Comparison of ENCODE assay signal across 9 mouse cellular contexts in the genomic region with DNA sequence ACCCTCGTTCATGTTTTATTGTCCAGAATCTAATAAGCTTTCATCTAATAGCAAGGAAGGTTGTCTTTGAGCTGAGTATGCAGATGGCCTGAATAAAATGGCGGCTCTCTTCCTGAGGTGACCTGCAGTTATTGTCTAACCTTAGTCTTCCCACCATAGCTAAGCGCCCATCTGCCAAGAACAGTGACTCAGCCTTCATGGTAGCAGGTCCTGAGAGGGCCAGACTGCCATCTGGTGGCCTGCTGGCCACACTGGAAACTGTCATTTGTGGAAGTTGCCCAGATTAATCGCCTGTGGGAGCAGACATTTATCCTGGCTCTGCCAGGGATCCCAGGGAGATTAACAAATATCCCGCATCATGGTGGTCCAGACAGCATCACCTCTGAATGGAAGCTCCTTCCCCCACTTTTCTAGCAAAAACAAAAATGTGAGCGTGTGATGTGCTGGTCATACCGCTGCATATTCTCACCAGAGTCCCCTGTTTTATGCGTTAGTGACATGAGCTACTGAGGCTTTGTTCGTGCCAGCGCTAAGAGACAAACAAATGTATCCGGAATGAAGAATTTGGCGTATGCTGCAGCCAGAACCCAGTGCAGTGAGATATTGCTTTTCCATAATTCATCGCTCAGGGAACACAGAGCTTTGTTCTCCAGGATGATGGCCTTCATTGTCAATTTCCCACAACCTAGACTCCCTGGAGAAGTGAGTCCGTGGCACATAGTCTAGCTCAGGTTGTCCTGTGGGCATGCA. TPM values are rescaled to one million over a fixed set of nuclear protein-coding genes. Genes with fewer than 3 reads are reported as not detected.
DNase-seq lines count a peak whose midpoint lies in the region; ATAC-seq and TF ChIP-seq lines count a peak whose summit lies in the region.
"Had no signal": no experiment of that assay in that cellular context is flagged by ENCODE, and none has a peak within 500 bp of the region (broad histone marks: within the 10 kb centered on the region; RNA-seq: fewer than 3 reads in every experiment).

No protein-coding gene starts in this region.

- H3K4me1 ChIP-seq in heart, embryonic 11.5 days (ENCODE audit: control insufficient read depth, insufficient read depth, low read length): no peaks in the 10 kb centered on the region
- peaks cover 14% of the 10 kb centered on the region for H3K4me1 ChIP-seq in forebrain, embryonic 12.5 days
- H3K4me1 ChIP-seq: limb, embryonic 15.5 days had no signal

- 57% methylated on average over 14 of the region's 14 CpGs for WGBS in heart, embryonic 11.5 days (ENCODE audit: insufficient replicate concordance)
- 56% methylated on average over 14 of the region's 14 CpGs for WGBS in forebrain, embryonic 12.5 days

- H3K9ac ChIP-seq in heart, embryonic 11.5 days (ENCODE audit: low read depth, low read length): no peak overlapping the region
- no peak overlapping the region for H3K9ac ChIP-seq in forebrain, embryonic 12.5 days
- H3K9ac ChIP-seq: limb, embryonic 15.5 days had no signal

- no peak overlapping the region for H3K4me2 ChIP-seq in heart, embryonic 11.5 days
- no peak overlapping the region for H3K4me2 ChIP-seq in forebrain, embryonic 12.5 days
- H3K4me2 ChIP-seq: limb, embryonic 15.5 days had no signal

- H3K27me3 ChIP-seq in heart, embryonic 11.5 days (ENCODE audit: control insufficient read depth, insufficient read depth, low read length): peaks cover 12% of the 10 kb centered on the region; the same call in 1 of the 2 replicates
- H3K27me3 ChIP-seq in forebrain, embryonic 12.5 days: peaks cover 8% of the 10 kb centered on the region; the same call in 1 of the 2 replicates

- H3K27ac ChIP-seq in heart, embryonic 11.5 days (ENCODE audit: low read depth, low read length): no peak overlapping the region
- H3K27ac ChIP-seq in forebrain, embryonic 12.5 days: no peak overlapping the region
- H3K27ac ChIP-seq: limb, embryonic 15.5 days had no signal

- ATAC-seq in heart, embryonic 11.5 days (replicated peaks; ENCODE audit: insufficient number of reproducible peaks, low FRiP score, low TSS enrichment): no peak
- ATAC-seq in forebrain, embryonic 12.5 days (ENCODE audit: low FRiP score): 0 out of 2 replicates have a peak, but pooled peaks have one; percentile 53
- ATAC-seq in hematopoietic stem cell, adult 5-6 weeks (replicated peaks in 1 of 2; ENCODE audit: insufficient read depth in 1 of 2, low FRiP score in 2 of 2, low TSS enrichment in 1 of 2, low read depth in 1 of 2, poor library complexity in 2 of 2, severe bottlenecking in 2 of 2): peak; percentile 76 to 77

- H3K36me3 ChIP-seq in heart, embryonic 11.5 days (ENCODE audit: control insufficient read depth, insufficient read depth, low read length): no peaks in the 10 kb centered on the region
- no peaks in the 10 kb centered on the region for H3K36me3 ChIP-seq in forebrain, embryonic 12.5 days (replicated peaks)
- H3K36me3 ChIP-seq: limb, embryonic 15.5 days had no signal

- peak; percentile 80 for TF ChIP-seq CTCF in brain, embryonic 14.5 days (IDR thresholded peaks at IDR 0.05; ENCODE audit: borderline replicate concordance, extremely low read depth, insufficient read depth, insufficient read length)

- H3K9me3 ChIP-seq in heart, embryonic 11.5 days (replicated peaks; ENCODE audit: control insufficient read depth, low read length): no peaks in the 10 kb centered on the region
- 0 out of 2 replicates have a peak, but pooled peaks cover 2% of the 10 kb centered on the region for H3K9me3 ChIP-seq in forebrain, embryonic 12.5 days
- H3K9me3 ChIP-seq: limb, embryonic 15.5 days had no signal

- no peak overlapping the region for H3K4me3 ChIP-seq in heart, embryonic 11.5 days (ENCODE audit: low read depth, low read length)
- no peak overlapping the region for H3K4me3 ChIP-seq in forebrain, embryonic 12.5 days (replicated peaks)
- H3K4me3 ChIP-seq: limb, embryonic 15.5 days had no signal

- TF ChIP-seq POLR2A in brain, embryonic 14.5 days (IDR thresholded peaks at IDR 0.05; ENCODE audit: borderline replicate concordance, extremely low read depth, insufficient read depth, insufficient read length, poor library complexity, severe bottlenecking): no peak

- DNase-seq in heart, adult 18-20 months: peak; percentile 80 to 81
- DNase-seq in brain, embryonic 14.5 days (ENCODE audit: low read depth): peak; percentile 85
- DNase-seq in layer of hippocampus, postnatal 36 days: peak; percentile 57 to 68
- DNase-seq in mesoderm, embryonic 11.5 days (ENCODE audit: low read depth, low spot score): peak; percentile 76
- DNase-seq in right cerebral cortex, postnatal 4 days: peak; percentile 54

RNA-seq across cellular contexts. Expression of gene Cda, which starts 11.5 kb away (rescaled TPM):
- total RNA-seq in heart, adult 18-20 months (2021): 1 to 10 TPM; 1.6 to 2.3 TPM
- 6.9 and 7.6 TPM in 2 replicates for polyA plus RNA-seq in heart, embryonic 11.5 days (2014; fragmentation: Nextera tagmentation; extraction: Ambion mirVana)
- polyA plus RNA-seq in brain, embryonic 14.5 days (2012; rRNA removed): 1.9 and 3.2 TPM in 2 replicates
- 1.6 and 1.8 TPM in 2 replicates for polyA plus RNA-seq in forebrain, embryonic 12.5 days (2016; fragmentation: Nextera tagmentation; extraction: Ambion mirVana)
- total RNA-seq in hematopoietic stem cell, adult 5-6 weeks (2017): not detected in 2 replicates
- 1 to 10 TPM; 2.5 to 3.6 TPM for total RNA-seq in layer of hippocampus, postnatal 36 days (2021)

RNA-seq across cellular contexts. Expression of gene Fam43b, which starts 17.1 kb away (rescaled TPM):
- total RNA-seq in heart, adult 18-20 months (2021): not detected
- polyA plus RNA-seq in heart, embryonic 11.5 days (2014; fragmentation: Nextera tagmentation; extraction: Ambion mirVana): 0.07 TPM in 1 of 2 replicates, not detected in the other
- polyA plus RNA-seq in brain, embryonic 14.5 days (2012; rRNA removed): 2.9 and 4.3 TPM in 2 replicates
- polyA plus RNA-seq in forebrain, embryonic 12.5 days (2016; fragmentation: Nextera tagmentation; extraction: Ambion mirVana): 0.21 and 0.24 TPM in 2 replicates
- 0.45 TPM in 1 of 2 replicates, not detected in the other for total RNA-seq in hematopoietic stem cell, adult 5-6 weeks (2017)
- 10 to 100 TPM; 31.2 to 31.3 TPM for total RNA-seq in layer of hippocampus, postnatal 36 days (2021)

RNA-seq across cellular contexts. Expression of gene Pink1, which starts 53.2 kb away (rescaled TPM):
- total RNA-seq in heart, adult 18-20 months (2021): 100 to 1,000 TPM; 720 to 812 TPM
- 22.9 and 30.9 TPM in 2 replicates for polyA plus RNA-seq in heart, embryonic 11.5 days (2014; fragmentation: Nextera tagmentation; extraction: Ambion mirVana)
- polyA plus RNA-seq in brain, embryonic 14.5 days (2012; rRNA removed): 87.9 and 92.7 TPM in 2 replicates
- polyA plus RNA-seq in forebrain, embryonic 12.5 days (2016; fragmentation: Nextera tagmentation; extraction: Ambion mirVana): 53.9 and 57.0 TPM in 2 replicates
- 50.6 and 67.5 TPM in 2 replicates for total RNA-seq in hematopoietic stem cell, adult 5-6 weeks (2017)
- total RNA-seq in layer of hippocampus, postnatal 36 days (2021): 100 to 1,000 TPM; 228 to 239 TPM

RNA-seq across cellular contexts. Expression of gene Mul1, which starts 55.2 kb away (rescaled TPM):
- total RNA-seq in heart, adult 18-20 months (2021): 10 to 100 TPM; 76.1 to 88.4 TPM
- 16.1 and 18.2 TPM in 2 replicates for polyA plus RNA-seq in heart, embryonic 11.5 days (2014; fragmentation: Nextera tagmentation; extraction: Ambion mirVana)
- 14.5 and 19.6 TPM in 2 replicates for polyA plus RNA-seq in brain, embryonic 14.5 days (2012; rRNA removed)
- polyA plus RNA-seq in forebrain, embryonic 12.5 days (2016; fragmentation: Nextera tagmentation; extraction: Ambion mirVana): 14.5 and 14.7 TPM in 2 replicates
- total RNA-seq in hematopoietic stem cell, adult 5-6 weeks (2017): 6.3 and 10.1 TPM in 2 replicates
- 10 to 100 TPM; 53.4 to 62.5 TPM for total RNA-seq in layer of hippocampus, postnatal 36 days (2021)

Comparison
In these comparisons a context has a peak if more than half of its experiments do, and no peak if none do; other contexts are left out.
1. RNA of gene Fam43b, which starts 17.1 kb away (total RNA-seq): 31.2 to 31.3 TPM in layer of hippocampus, postnatal 36 days; 0.45 TPM in hematopoietic stem cell, adult 5-6 weeks and not detected in heart, adult 18-20 months; every median in the first group is over 10 times any median in the second.
2. Peak in every context shown above with its lines, with median percentiles within 50 percentile points of each other: DNase-seq.